Mouse (Mus musculus) small intestine, adult 2 months (tissue): ENCODE data around the gene Neurod2. TPM values are rescaled to one million over a fixed set of nuclear protein-coding genes. Genes with fewer than 3 reads are reported as not detected.
A peak's percentile ranks its signal among the peaks of the same experiment; 100 is the strongest.

Source experiments
- H3K27ac ChIP-seq: fragments of 200-500 bp; 2 replicates; pipeline ENCODE4 v1.5.1; 2012; ENCODE audit warnings: low read depth, low read length, control low read depth, inconsistent platforms; ENCODE audit not compliant: insufficient read depth
- H3K27me3 ChIP-seq: fragments of 200-500 bp; 2 replicates; pipeline ENCODE4 v1.6.1; 2012; ENCODE audit warnings: mild to moderate bottlenecking, moderate library complexity, low read length, inconsistent platforms; ENCODE audit not compliant: control insufficient read depth, insufficient read depth
- H3K36me3 ChIP-seq: fragments of 200-500 bp; 2 replicates; pipeline ENCODE4 v1.6.1; 2012; ENCODE audit warnings: mild to moderate bottlenecking, low read length, control low read depth, inconsistent platforms; ENCODE audit not compliant: control insufficient read depth, insufficient read depth
- H3K4me1 ChIP-seq: fragments of 200-500 bp; 2 replicates; pipeline ENCODE4 v1.6.1; 2012; ENCODE audit warnings: low read length, inconsistent platforms, mixed read lengths; ENCODE audit not compliant: control insufficient read depth, insufficient read depth, insufficient read length
- H3K4me3 ChIP-seq: fragments of 200-500 bp; 2 replicates; pipeline ENCODE4 v1.5.1; 2012; ENCODE audit warnings: low read depth, mild to moderate bottlenecking, control low read depth, inconsistent platforms, low read length, moderate library complexity
- CTCF ChIP-seq: fragments of 200-500 bp; IDR thresholded peaks from 2 replicates; pipeline ENCODE4 v1.5.1; 2012; ENCODE audit warnings: low read depth, mild to moderate bottlenecking, control low read depth, inconsistent platforms, low read length, moderate library complexity, mixed read lengths; ENCODE audit not compliant: insufficient replicate concordance, insufficient read length; ENCODE audit errors: extremely low read depth
- POLR2A ChIP-seq: fragments of 200-500 bp; IDR thresholded peaks from 2 replicates; pipeline ENCODE4 v1.6.1; 2012; ENCODE audit warnings: low read depth, mild to moderate bottlenecking, control low read depth, inconsistent platforms, low read length, moderate library complexity
- WGBS: fragments of 180-500 bp; shearing (Covaris S2); methylation state at CpG from one replicate; pipeline ENCODE4 v1.1.7; 2018; 5-methylcytosine and 5-hydroxymethylcytosine counted together
- polyA plus RNA-seq: library from polyadenylated mRNA; depleted of rRNA; stranded (reverse); fragments of >200 nt; gene quantifications from 2 replicates; pipeline ENCODE4 v1.2.3, GENCODE M21; 2012

The Neurod2 gene
- polyA plus RNA-seq, 1 experiment, result 0.13 TPM

- TF ChIP-seq CTCF (no peak), POLR2A (no peak)
- no peaks in the 10 kb centered on the region for H3K36me3 ChIP-seq
- 26% methylated on average over 7 of the region's 7 CpGs for WGBS
Measured at GRCm38 (mm10) chr11:98297778-98298177, 31.7 kb downstream of the Neurod2 start.

DNA sequence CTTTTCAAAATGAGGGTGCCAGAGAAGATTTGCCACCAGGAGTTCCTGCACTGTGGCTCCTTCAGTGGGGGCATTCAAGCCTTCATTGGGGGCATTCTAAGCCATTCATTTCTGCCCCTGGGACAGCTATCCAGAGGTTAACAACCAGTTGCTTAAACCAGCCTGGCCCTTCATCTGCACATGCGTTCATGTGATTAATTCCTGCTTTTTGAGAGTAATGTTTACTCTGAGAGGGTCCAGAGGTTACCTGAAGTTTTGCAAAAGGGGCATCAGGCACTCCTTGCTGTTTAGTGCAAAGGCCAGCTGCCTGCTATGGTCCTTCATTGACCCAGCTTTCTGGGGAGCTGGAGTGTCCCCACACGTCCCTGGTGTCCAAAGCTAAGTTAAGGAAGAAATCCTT is 32.5 kb downstream of the Neurod2 start:
- Histone ChIP-seq H3K27me3 (peaks cover 17% of the 10 kb centered on the region), H3K4me3 (no peak overlapping the region), H3K27ac (no peak overlapping the region), H3K36me3 (no peaks in the 10 kb centered on the region), H3K4me1 (no peaks in the 10 kb centered on the region)
- WGBS, result 56% methylated on average over 2 of the region's 2 CpGs
- TF ChIP-seq POLR2A (no peak), CTCF (no peak)

More at GRCm38 (mm10) chr11:98297778-98298177, 31.7 kb downstream of the Neurod2 start:
- Histone ChIP-seq H3K27me3 (peaks cover 17% of the 10 kb centered on the region), H3K4me1 (no peaks in the 10 kb centered on the region), H3K27ac (no peak overlapping the region), H3K4me3 (no peak overlapping the region)

GRCm38 (mm10) chr11:98296277-98296676 is 33.2 kb downstream of the Neurod2 start:
- H3K27me3 ChIP-seq, result peaks cover 15% of the 10 kb centered on the region
- no peaks in the 10 kb centered on the region for H3K4me1 ChIP-seq
- H3K4me3 ChIP-seq, result no peak overlapping the region
- TF ChIP-seq POLR2A (no peak), CTCF (no peak)
- 47% methylated on average over 5 of the region's 5 CpGs for WGBS
- no peaks in the 10 kb centered on the region for H3K36me3 ChIP-seq
- H3K27ac ChIP-seq, result no peak overlapping the region

- H3K27me3 ChIP-seq, result peaks cover 13% of the 10 kb centered on the region
- H3K4me3 ChIP-seq, result peak overlapping the region; percentile 69
- TF ChIP-seq POLR2A (no peak), CTCF (no peak)
- H3K36me3 ChIP-seq, result no peaks in the 10 kb centered on the region
- H3K4me1 ChIP-seq, result no peaks in the 10 kb centered on the region
- H3K27ac ChIP-seq, result no peak overlapping the region
- WGBS, result 12% methylated on average over 9 of the region's 9 CpGs
Measured at GRCm38 (mm10) chr11:98295013-98295585, 34.3 kb downstream of the Neurod2 start.

- no peak overlapping the region for H3K27ac ChIP-seq
Measured at GRCm38 (mm10) chr11:98294188-98295012, 35.0 kb downstream of the Neurod2 start.

GRCm38 (mm10) chr11:98293070-98293469 is 36.4 kb downstream of the Neurod2 start:
- Histone ChIP-seq H3K36me3 (no peaks in the 10 kb centered on the region), H3K4me3 (no peak overlapping the region), H3K27me3 (peaks cover 13% of the 10 kb centered on the region), H3K4me1 (no peaks in the 10 kb centered on the region), H3K27ac (no peak overlapping the region)
- 24% methylated on average over 2 of the region's 2 CpGs for WGBS
- no peak for TF ChIP-seq POLR2A
- TF ChIP-seq CTCF, result no peak

More at GRCm38 (mm10) chr11:98294188-98295012, 35.0 kb downstream of the Neurod2 start:
- H3K4me3 ChIP-seq, result peak overlapping the region; percentile 69
- 1% methylated on average over 58 of the region's 58 CpGs for WGBS
- H3K4me1 ChIP-seq, result no peaks in the 10 kb centered on the region
- TF ChIP-seq POLR2A (no peak), CTCF (no peak)
- no peaks in the 10 kb centered on the region for H3K36me3 ChIP-seq
- peaks cover 13% of the 10 kb centered on the region for H3K27me3 ChIP-seq

DNA sequence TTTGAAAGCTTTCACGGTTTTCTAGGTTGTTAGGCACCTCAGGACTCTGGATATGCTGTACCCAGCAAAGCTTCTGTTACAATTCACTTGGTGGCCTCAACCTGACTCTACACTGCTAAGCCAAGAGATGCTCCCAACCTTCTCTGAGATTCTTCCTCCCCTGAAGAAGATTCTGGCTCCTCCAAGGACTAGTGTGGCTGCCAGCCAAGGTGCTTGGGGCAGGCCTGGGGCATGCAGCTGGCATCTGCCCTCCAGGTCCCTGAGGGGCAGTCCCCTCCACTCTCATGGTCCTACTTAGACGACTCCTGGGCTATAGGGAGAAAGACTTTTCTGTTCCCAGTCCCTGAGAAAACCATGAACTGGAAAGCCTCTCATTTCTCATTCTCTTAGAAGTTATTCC is 38.5 kb downstream of the Neurod2 start:
- Histone ChIP-seq H3K27ac (no peak overlapping the region), H3K4me1 (no peaks in the 10 kb centered on the region), H3K36me3 (no peaks in the 10 kb centered on the region), H3K27me3 (peaks cover 13% of the 10 kb centered on the region), H3K4me3 (no peak overlapping the region)
- TF ChIP-seq POLR2A (no peak), CTCF (no peak)
- 53% methylated on average over 2 of the region's 2 CpGs for WGBS
